Mouse (Mus musculus) adrenal gland, adult 10 weeks (tissue): Measurements from ENCODE around the gene Inca1. TPM values are rescaled to one million over a fixed set of nuclear protein-coding genes. Genes with fewer than 3 reads are reported as not detected.

ENCODE experiments used
- polyA plus RNA-seq: library from polyadenylated mRNA; stranded (reverse); fragments of 350-450 nt; fragmentation: Illumina TruSeq; extraction: RNeasy Lipid Tissue Mini Kit (QIAGEN cat#74804); gene quantifications from one replicate; pipeline ENCODE4 v1.2.3, GENCODE M21; 2014; ENCODE audit warnings: low read depth, low replicate concordance

Gene Inca1
- polyA plus RNA-seq = 3.7 TPM

GRCm38 (mm10) chr11:70699722-70700556 is at the start of gene Inca1, which contains the start of gene Kif1c:
Gene Inca1 (minus strand): TSS chr11:70700155.
Gene Kif1c (plus strand): TSS chr11:70700548.

GRCm38 (mm10) chr11:70687601-70688199 is 12.3 kb downstream of the Inca1 start, which contains the start of gene Camta2:
Gene Camta2 (minus strand): TSS chr11:70688105.

GRCm38 (mm10) chr11:70668771-70669505 is 31.0 kb downstream of the Inca1 start, which contains the start of gene Spag7:
Gene Spag7 (minus strand): TSS chr11:70669416.

GRCm38 (mm10) chr11:70656964-70657363 is 43.0 kb downstream of the Inca1 start, which contains the start of gene Eno3:
Gene Eno3 (plus strand): TSS chr11:70657202.

GRCm38 (mm10) chr11:70654198-70654922 is 45.6 kb downstream of the Inca1 start, which contains the start of gene Pfn1:
Gene Pfn1 (minus strand): TSS chr11:70654644.

GRCm38 (mm10) chr11:70646691-70647650 is 53.0 kb downstream of the Inca1 start, which contains the start of the genes Rnf167 and Slc25a11:
Gene Rnf167 (plus strand): TSS chr11:70647235.
Gene Slc25a11 (minus strand): TSS chr11:70647479.

GRCm38 (mm10) chr11:70638714-70639278 is 61.2 kb downstream of the Inca1 start, which contains the start of gene Gp1ba:
Gene Gp1ba (plus strand): TSS chr11:70639122.

Other genes starting within 250 kb of the Inca1 start
- 5.6 TPM for gene Med11, start 248.2 kb downstream of the Inca1 start, polyA plus RNA-seq
- gene Zmynd15, start 240.7 kb downstream of the Inca1 start, polyA plus RNA-seq = 0.35 TPM
- 10.3 TPM for gene Cxcl16, start 240.2 kb downstream of the Inca1 start, polyA plus RNA-seq
- not detected for gene Tm4sf5, start 194.9 kb downstream of the Inca1 start, polyA plus RNA-seq
- not detected for gene Vmo1, start 185.5 kb downstream of the Inca1 start, polyA plus RNA-seq
- gene Gltpd2, start 181.0 kb downstream of the Inca1 start, polyA plus RNA-seq = not detected
- 23.1 TPM for gene Psmb6, start 174.8 kb downstream of the Inca1 start, polyA plus RNA-seq
- not detected for gene Gm40193, start 167.2 kb downstream of the Inca1 start, polyA plus RNA-seq
- gene Pld2, start 160.1 kb downstream of the Inca1 start, polyA plus RNA-seq = 1.0 TPM
- 2.2 TPM for gene Mink1, start 137.3 kb downstream of the Inca1 start, polyA plus RNA-seq
- not detected for gene 4930544D05Rik, start 84.3 kb downstream of the Inca1 start, polyA plus RNA-seq
- not detected for gene Chrne, start 80.9 kb downstream of the Inca1 start, polyA plus RNA-seq
- not detected for gene Gp1ba, start 61.0 kb downstream of the Inca1 start, polyA plus RNA-seq
- 33.4 TPM for gene Rnf167, start 52.9 kb downstream of the Inca1 start, polyA plus RNA-seq
- 30.6 TPM for gene Slc25a11, start 52.7 kb downstream of the Inca1 start, polyA plus RNA-seq
- gene Pfn1, start 45.5 kb downstream of the Inca1 start, polyA plus RNA-seq = 121 TPM
- gene Eno3, start 43.0 kb downstream of the Inca1 start, polyA plus RNA-seq = 2.7 TPM
- 39.1 TPM for gene Spag7, start 30.7 kb downstream of the Inca1 start, polyA plus RNA-seq
- gene Camta2, start 12.1 kb downstream of the Inca1 start, polyA plus RNA-seq = 0.87 TPM
- 32.8 TPM for gene Kif1c, start 393 bp upstream of the Inca1 start, polyA plus RNA-seq
- 4.4 TPM for gene Zfp3, start 64.1 kb upstream of the Inca1 start, polyA plus RNA-seq
- 1.6 TPM for gene Scimp, start 112.4 kb upstream of the Inca1 start, polyA plus RNA-seq
- 341 TPM for gene Rabep1, start 144.6 kb upstream of the Inca1 start, polyA plus RNA-seq